Mouse (Mus musculus) ES-CJ7 (cell line): ENCODE results near the gene Defb39.

Source experiments
- DNase-seq: peaks from one replicate; pipeline ENCODE4 v3.0.0; 2011; ENCODE audit warnings: low read depth, low spot score

The Defb39 gene

GRCm38 (mm10) chr8:19064710-19065109 is at the start of gene Defb39:
Defb39 (minus strand) TSS chr8:19064810.
- no peak for DNase-seq

DNA sequence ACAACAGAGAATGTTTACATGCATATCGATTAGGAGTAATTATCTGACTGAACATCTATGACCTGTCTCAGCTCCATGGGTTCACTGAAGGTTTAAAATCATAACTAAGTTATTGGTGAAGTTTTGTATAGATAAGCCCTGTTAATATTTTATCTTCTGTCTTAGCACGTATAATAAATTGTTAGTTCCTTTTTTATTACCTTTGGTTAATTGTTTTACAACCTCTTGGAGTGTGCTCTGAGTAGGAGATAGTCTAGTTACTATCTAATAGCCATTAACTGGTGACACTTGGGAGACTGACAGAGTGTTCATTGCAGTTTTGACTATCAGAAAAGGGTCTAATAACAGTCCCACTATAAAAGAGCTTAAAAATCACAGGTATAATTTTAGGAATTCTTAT is 1.4 kb upstream of the Defb39 start:
- no peak for DNase-seq

GRCm38 (mm10) chr8:19062891-19063290 is 1.7 kb downstream of the Defb39 start:
- no peak for DNase-seq

DNA sequence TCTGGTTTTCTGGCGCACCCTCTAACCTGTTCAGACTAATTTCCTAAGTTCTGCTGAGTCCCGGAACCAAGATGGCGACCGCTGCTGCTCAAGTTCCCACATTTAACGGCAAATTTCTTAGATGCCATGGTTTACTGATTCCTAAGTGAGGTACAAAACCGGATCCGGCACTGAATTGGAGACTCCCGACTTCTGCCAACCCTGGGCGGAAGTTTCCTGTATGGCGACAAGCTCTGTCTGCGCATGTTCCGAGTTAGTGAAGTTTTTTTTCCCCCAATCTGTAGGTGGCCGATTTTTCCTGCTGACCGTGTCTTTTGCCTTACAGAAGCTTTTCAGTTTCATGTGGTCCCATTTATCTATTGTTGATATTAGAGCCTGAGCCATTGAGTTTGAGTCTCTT is 19.4 kb downstream of the Defb39 start:
- DNase-seq: peak; percentile 31

DNA sequence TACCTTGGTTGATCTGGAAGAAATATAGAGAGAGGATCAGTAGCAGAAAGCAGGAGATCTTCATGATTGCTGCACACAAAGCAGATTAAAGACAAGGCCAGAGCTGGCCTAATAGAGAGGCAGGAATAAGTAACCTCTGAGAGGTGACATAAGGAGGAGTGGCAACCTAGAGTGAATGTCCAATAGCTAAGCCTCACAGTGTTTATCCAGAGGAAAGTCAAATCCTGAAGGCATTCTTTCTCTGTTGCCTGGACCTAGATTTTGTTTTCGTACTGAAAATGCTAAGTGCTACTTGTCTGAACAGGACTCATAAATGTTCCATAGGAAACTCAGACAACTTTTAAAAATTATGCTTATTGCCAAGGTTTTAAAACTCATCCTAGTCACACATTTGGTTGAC is 38.1 kb downstream of the Defb39 start, which contains the start of gene Defb38:
TSS of gene Defb38 (minus strand) at position 101 of the 400 bp plus-strand sequence.
- no peak for DNase-seq
